10 mouse cellular contexts compared by ENCODE assay signal in genomic region chr2:157818576-157819320, GRCm38 (mm10).
DNase-seq lines count a peak whose midpoint lies in the region; ATAC-seq lines count a peak whose summit lies in the region.
"Had no signal": no experiment of that assay in that cellular context is flagged by ENCODE, and none has a peak within 500 bp of the region (broad histone marks: within the 10 kb centered on the region; RNA-seq: fewer than 3 reads in every experiment).

No protein-coding gene starts in this region.

- WGBS in forebrain, embryonic 13.5 days: 84% methylated on average over 15 of the region's 15 CpGs
- WGBS in forebrain, embryonic 12.5 days: 85% methylated on average over 15 of the region's 15 CpGs
- 86% methylated on average over 15 of the region's 15 CpGs for whole genome bisulfite sequencing in kidney, embryonic 14.5 days

- H3K4me3 ChIP-seq in forebrain, embryonic 13.5 days: no peak overlapping the region
- H3K4me3 ChIP-seq in forebrain, embryonic 12.5 days (replicated peaks): no peak overlapping the region
- no peak overlapping the region for H3K4me3 ChIP-seq in kidney, embryonic 14.5 days (ENCODE audit: low read length)
- H3K4me3 ChIP-seq: intestine, embryonic 15.5 days; liver, embryonic 15.5 days had no signal

- H3K9ac ChIP-seq in forebrain, embryonic 13.5 days: no peak overlapping the region
- no peak overlapping the region for H3K9ac ChIP-seq in forebrain, embryonic 12.5 days
- no peak overlapping the region for H3K9ac ChIP-seq in kidney, embryonic 14.5 days (ENCODE audit: low read depth, low read length)
- H3K9ac ChIP-seq: intestine, embryonic 15.5 days; liver, embryonic 15.5 days had no signal

- H3K27me3 ChIP-seq in forebrain, embryonic 13.5 days: no peaks in the 10 kb centered on the region
- H3K27me3 ChIP-seq in forebrain, embryonic 12.5 days: no peaks in the 10 kb centered on the region
- no peaks in the 10 kb centered on the region for H3K27me3 ChIP-seq in kidney, embryonic 14.5 days (ENCODE audit: control insufficient read depth, insufficient read depth, low read length)
- H3K27me3 ChIP-seq: intestine, embryonic 15.5 days; liver, embryonic 15.5 days had no signal

- H3K9me3 ChIP-seq in forebrain, embryonic 13.5 days (replicated peaks): no peaks in the 10 kb centered on the region
- no peaks in the 10 kb centered on the region for H3K9me3 ChIP-seq in forebrain, embryonic 12.5 days
- H3K9me3 ChIP-seq in kidney, embryonic 14.5 days (ENCODE audit: control insufficient read depth, low read length): no peaks in the 10 kb centered on the region
- H3K9me3 ChIP-seq: intestine, embryonic 15.5 days; liver, embryonic 15.5 days had no signal

- no peak for ATAC-seq in forebrain, embryonic 13.5 days
- no peak for ATAC-seq in forebrain, embryonic 12.5 days (ENCODE audit: low FRiP score)
- ATAC-seq in megakaryocyte, adult 5-6 weeks (ENCODE audit: poor library complexity, severe bottlenecking): peak; percentile 47
- ATAC-seq in kidney, embryonic 14.5 days (ENCODE audit: low FRiP score, low TSS enrichment): no peak
- no peak for ATAC-seq in monocyte, adult 5-6 weeks (replicated peaks; ENCODE audit: insufficient number of reproducible peaks, low FRiP score, low TSS enrichment, poor library complexity, severe bottlenecking)
- ATAC-seq: intestine, embryonic 15.5 days had no signal

- H3K27ac ChIP-seq in forebrain, embryonic 13.5 days: peak overlapping the region; percentile 40; the same call in 1 of the 2 replicates
- H3K27ac ChIP-seq in forebrain, embryonic 12.5 days: no peak overlapping the region
- H3K27ac ChIP-seq in kidney, embryonic 14.5 days (ENCODE audit: low read depth, low read length): no peak overlapping the region
- H3K27ac ChIP-seq: intestine, embryonic 15.5 days; liver, embryonic 15.5 days had no signal

- H3K4me1 ChIP-seq in forebrain, embryonic 13.5 days: peaks cover 8% of the 10 kb centered on the region; the same call in 1 of the 2 replicates
- H3K4me1 ChIP-seq in forebrain, embryonic 12.5 days: peaks cover 10% of the 10 kb centered on the region; the same call in 1 of the 2 replicates
- no peaks in the 10 kb centered on the region for H3K4me1 ChIP-seq in kidney, embryonic 14.5 days (ENCODE audit: control insufficient read depth, insufficient read depth, low read length)
- H3K4me1 ChIP-seq: intestine, embryonic 15.5 days had no signal

- peaks cover 29% of the 10 kb centered on the region for H3K36me3 ChIP-seq in forebrain, embryonic 13.5 days (ENCODE audit: poor library complexity, severe bottlenecking)
- H3K36me3 ChIP-seq in forebrain, embryonic 12.5 days (replicated peaks): peaks cover 25% of the 10 kb centered on the region
- H3K36me3 ChIP-seq in kidney, embryonic 14.5 days (ENCODE audit: control insufficient read depth, insufficient read depth, low read length): peaks cover 7% of the 10 kb centered on the region; the same call in 1 of the 2 replicates
- H3K36me3 ChIP-seq: intestine, embryonic 15.5 days had no signal

- H3K4me2 ChIP-seq in forebrain, embryonic 13.5 days: no peak overlapping the region
- H3K4me2 ChIP-seq in forebrain, embryonic 12.5 days: no peak overlapping the region
- H3K4me2 ChIP-seq in kidney, embryonic 14.5 days (replicated peaks; ENCODE audit: low read depth, low read length): no peak overlapping the region
- H3K4me2 ChIP-seq: intestine, embryonic 15.5 days; liver, embryonic 15.5 days had no signal

- DNase-seq in right cerebral cortex, postnatal 10 days (ENCODE audit: low spot score in 2 of 2): peak; percentile 42 to 48
- DNase-seq in right cerebral cortex, postnatal 36 days (ENCODE audit: low spot score in 2 of 2): no peak
- no peak for DNase-seq in lung, postnatal 10 days

Comparison
In these comparisons a context has a peak if more than half of its experiments do, and no peak if none do; other contexts are left out.
1. DNase-seq: peak in right cerebral cortex, postnatal 10 days (2 of 2); none in right cerebral cortex, postnatal 36 days (0 of 2) and lung, postnatal 10 days (single experiment).